Mouse (Mus musculus): ENCODE results near the gene Golph3l.

DNA sequence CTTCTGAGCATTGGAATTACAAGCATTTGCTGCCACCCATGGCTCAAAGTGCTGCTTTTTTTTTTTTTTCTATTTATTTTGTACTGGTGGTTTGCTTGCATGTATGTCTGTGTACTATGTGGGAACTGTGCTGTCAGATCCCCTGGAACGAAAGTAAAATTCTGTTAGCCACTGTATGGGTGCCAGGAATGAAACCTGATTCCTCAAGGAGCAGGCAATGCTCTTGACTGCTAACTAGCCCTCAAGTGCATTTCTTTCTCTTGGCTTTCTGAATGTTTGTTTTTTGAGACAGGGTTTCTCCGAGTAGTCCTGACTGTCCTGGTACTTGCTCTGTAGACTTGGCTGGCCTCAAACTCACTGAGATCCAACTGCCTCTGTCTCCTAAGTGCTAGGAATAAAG is 26.9 kb upstream of the Golph3l start:
- TF ChIP-seq CTCF (IDR thresholded peaks at IDR 0.05; ENCODE audit: low read depth) (no peak), EP300 (optimal IDR thresholded peaks at IDR 0.05) (no peak)

Measured in stomach, postnatal 0 days (tissue).